Mouse (Mus musculus) adrenal gland, postnatal 10 days (tissue): ENCODE results near the gene Prima1. TPM values are rescaled to one million over a fixed set of nuclear protein-coding genes. Genes with fewer than 3 reads are reported as not detected.

Experiments used
- DNase-seq: peaks from one replicate; pipeline ENCODE4 v3.0.0; 2021; ENCODE audit warnings: mixed read lengths
- total RNA-seq, 2 experiments: library from RNA; stranded (reverse); gene quantifications; 2 replicates each; pipeline ENCODE4 v1.2.3; 2021

Prima1 gene
- total RNA-seq, 2 experiments from 2014 or later: 2.9 to 3.2 TPM

- no peak for DNase-seq
Measured at GRCm38 (mm10) chr12:103155406-103155805, 86.5 kb downstream of the Prima1 start.

DNA sequence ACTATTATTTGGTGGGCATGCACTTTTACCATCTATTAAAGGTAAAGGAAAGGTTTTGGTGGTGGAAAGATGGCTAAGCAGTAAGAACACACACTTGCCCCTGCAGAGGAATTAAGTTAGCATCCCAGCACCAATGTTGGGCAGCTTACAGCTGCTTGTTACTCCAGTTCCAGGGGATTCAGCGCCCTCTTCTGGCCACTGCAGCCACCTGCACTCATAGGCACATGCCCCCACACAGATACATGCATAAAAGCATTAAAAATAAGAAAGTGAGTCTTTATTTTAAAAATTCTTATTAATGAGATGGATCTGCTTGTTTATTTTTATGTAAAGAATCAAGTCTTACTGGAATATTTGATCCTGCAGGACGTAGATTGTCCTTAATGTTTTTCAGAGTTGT lies 87.0 kb downstream of the Prima1 start:
- no peak for DNase-seq

DNA sequence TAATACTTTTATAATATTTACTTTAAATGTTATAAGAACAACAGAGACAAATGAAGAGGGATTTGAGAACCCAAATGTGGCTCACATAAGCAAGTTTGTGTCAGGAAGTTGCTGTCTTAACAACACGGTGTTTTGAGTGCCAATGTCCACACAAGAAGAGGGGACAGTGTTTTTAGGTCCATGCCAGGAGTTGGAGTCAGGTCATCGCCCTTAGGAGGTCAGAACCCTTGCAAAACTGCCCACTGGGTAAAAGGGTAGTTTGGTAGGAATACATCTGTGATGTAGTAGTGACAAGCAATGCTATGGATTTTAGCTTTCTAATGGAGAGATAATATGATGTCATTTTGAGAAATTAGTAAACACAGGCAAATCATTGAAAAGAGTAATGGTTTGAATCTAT lies 91.7 kb downstream of the Prima1 start:
- DNase-seq: no peak

Other genes starting within 250 kb of the Prima1 start
- gene Fam181a, start 68.8 kb upstream of the Prima1 start, total RNA-seq: not detected
- 10 to 100 TPM in 1 of 2 experiments, 1 to 10 TPM in 1; 5.5 to 20.3 TPM for gene Asb2, start 113.9 kb upstream of the Prima1 start, total RNA-seq
- gene Otub2, start 146.5 kb upstream of the Prima1 start, total RNA-seq: 1 to 10 TPM; 3.6 to 4.4 TPM
- gene 9330161L09Rik, start 165.7 kb upstream of the Prima1 start, total RNA-seq: 1 to 10 TPM in 1 of 2 experiments, under 1 TPM in 1; 0.99 to 1.3 TPM
- gene Ddx24, start 183.7 kb upstream of the Prima1 start, total RNA-seq: 10 to 100 TPM; 94.4 to 99.7 TPM
- 1,000 to 10,000 TPM; 1,092 to 1,163 TPM for gene Ifi27, start 192.1 kb upstream of the Prima1 start, total RNA-seq
- 10 to 100 TPM; 15.6 to 16.8 TPM for gene Ifi27l2a, start 201.5 kb upstream of the Prima1 start, total RNA-seq
- not detected for gene Ifi27l2b, start 215.1 kb upstream of the Prima1 start, total RNA-seq